Mouse (Mus musculus): ENCODE measurements around the gene Rilpl1. TPM values are rescaled to one million over a fixed set of nuclear protein-coding genes. Genes with fewer than 3 reads are reported as not detected.
"Not testable (repeated sequence)": the region's sequence is repeated elsewhere in the genome, so short reads cannot be mapped to it uniquely, and the experiment has no call there.

Gene Rilpl1
- polyA plus RNA-seq, 1 experiment, result 1.5 TPM

- H3K36me3 ChIP-seq (ENCODE audit: control insufficient read depth, insufficient read depth, low read length), result peaks cover 3% of the 10 kb centered on the region
- TF ChIP-seq POLR2A (IDR thresholded peaks at IDR 0.05; ENCODE audit: control insufficient read depth, low read depth, low read length) (peak; percentile 86), CTCF (IDR thresholded peaks at IDR 0.05; ENCODE audit: control insufficient read depth, insufficient read depth, insufficient replicate concordance, low read depth, low read length) (no peak)
- no peaks in the 10 kb centered on the region for H3K27me3 ChIP-seq (ENCODE audit: control insufficient read depth, insufficient read depth, low read length)
Measured at GRCm38 (mm10) chr5:124552558-124553307, 21.5 kb upstream of the Rilpl1 start, which contains the start of gene Ddx55. Ddx55 (plus strand) TSS chr5:124552864.

GRCm38 (mm10) chr5:124552094-124552472 lies 20.9 kb upstream of the Rilpl1 start:
- Histone ChIP-seq H3K4me3 (ENCODE audit: control insufficient read depth, low read depth, low read length) (peak overlapping the region; percentile 92; the same call in 1 of the 2 replicates), H3K36me3 (ENCODE audit: control insufficient read depth, insufficient read depth, low read length) (peaks cover 3% of the 10 kb centered on the region), H3K27me3 (ENCODE audit: control insufficient read depth, insufficient read depth, low read length) (no peaks in the 10 kb centered on the region), H3K4me1 (ENCODE audit: control insufficient read depth, insufficient read depth, low read length) (no peaks in the 10 kb centered on the region; the same call in 1 of the 2 replicates), H3K27ac (ENCODE audit: control insufficient read depth, insufficient read depth, low read depth, low read length) (peak overlapping the region; percentile 7)
- no peak for TF ChIP-seq POLR2A (IDR thresholded peaks at IDR 0.05; ENCODE audit: control insufficient read depth, low read depth, low read length)
- TF ChIP-seq CTCF (IDR thresholded peaks at IDR 0.05; ENCODE audit: control insufficient read depth, insufficient read depth, insufficient replicate concordance, low read depth, low read length), result no peak

More at GRCm38 (mm10) chr5:124552558-124553307, 21.5 kb upstream of the Rilpl1 start, which contains the start of gene Ddx55:
- Histone ChIP-seq H3K4me3 (ENCODE audit: control insufficient read depth, low read depth, low read length) (peak within 1 kb of the TSS; percentile 92), H3K27ac (ENCODE audit: control insufficient read depth, insufficient read depth, low read depth, low read length) (peak within 1 kb of the TSS; percentile 58), H3K4me1 (ENCODE audit: control insufficient read depth, insufficient read depth, low read length) (no peaks in the 10 kb centered on the region; the same call in 1 of the 2 replicates)

GRCm38 (mm10) chr5:124551349-124552093 lies 20.3 kb upstream of the Rilpl1 start:
- H3K27me3 ChIP-seq (ENCODE audit: control insufficient read depth, insufficient read depth, low read length); H3K4me1 ChIP-seq (ENCODE audit: control insufficient read depth, insufficient read depth, low read length); H3K36me3 ChIP-seq (ENCODE audit: control insufficient read depth, insufficient read depth, low read length): not testable (repeated sequence)
- H3K4me3 ChIP-seq (ENCODE audit: control insufficient read depth, low read depth, low read length), result peak overlapping the region; percentile 92
- peak overlapping the region; percentile 7 for H3K27ac ChIP-seq (ENCODE audit: control insufficient read depth, insufficient read depth, low read depth, low read length)

GRCm38 (mm10) chr5:124550737-124551136 lies 19.5 kb upstream of the Rilpl1 start:
- H3K4me3 ChIP-seq (ENCODE audit: control insufficient read depth, low read depth, low read length); H3K4me1 ChIP-seq (ENCODE audit: control insufficient read depth, insufficient read depth, low read length); H3K36me3 ChIP-seq (ENCODE audit: control insufficient read depth, insufficient read depth, low read length); H3K27me3 ChIP-seq (ENCODE audit: control insufficient read depth, insufficient read depth, low read length); H3K27ac ChIP-seq (ENCODE audit: control insufficient read depth, insufficient read depth, low read depth, low read length): not testable (repeated sequence)

- Histone ChIP-seq H3K27ac (ENCODE audit: control insufficient read depth, insufficient read depth, low read depth, low read length) (peak overlapping the region; percentile 85), H3K4me1 (ENCODE audit: control insufficient read depth, insufficient read depth, low read length) (peaks cover 8% of the 10 kb centered on the region), H3K27me3 (ENCODE audit: control insufficient read depth, insufficient read depth, low read length) (no peaks in the 10 kb centered on the region), H3K36me3 (ENCODE audit: control insufficient read depth, insufficient read depth, low read length) (no peaks in the 10 kb centered on the region; the same call in 1 of the 2 replicates), H3K4me3 (ENCODE audit: control insufficient read depth, low read depth, low read length) (peak overlapping the region; percentile 99)
- no peak for TF ChIP-seq POLR2A (IDR thresholded peaks at IDR 0.05; ENCODE audit: control insufficient read depth, low read depth, low read length)
Measured at GRCm38 (mm10) chr5:124541602-124541973, 10.4 kb upstream of the Rilpl1 start.

DNA sequence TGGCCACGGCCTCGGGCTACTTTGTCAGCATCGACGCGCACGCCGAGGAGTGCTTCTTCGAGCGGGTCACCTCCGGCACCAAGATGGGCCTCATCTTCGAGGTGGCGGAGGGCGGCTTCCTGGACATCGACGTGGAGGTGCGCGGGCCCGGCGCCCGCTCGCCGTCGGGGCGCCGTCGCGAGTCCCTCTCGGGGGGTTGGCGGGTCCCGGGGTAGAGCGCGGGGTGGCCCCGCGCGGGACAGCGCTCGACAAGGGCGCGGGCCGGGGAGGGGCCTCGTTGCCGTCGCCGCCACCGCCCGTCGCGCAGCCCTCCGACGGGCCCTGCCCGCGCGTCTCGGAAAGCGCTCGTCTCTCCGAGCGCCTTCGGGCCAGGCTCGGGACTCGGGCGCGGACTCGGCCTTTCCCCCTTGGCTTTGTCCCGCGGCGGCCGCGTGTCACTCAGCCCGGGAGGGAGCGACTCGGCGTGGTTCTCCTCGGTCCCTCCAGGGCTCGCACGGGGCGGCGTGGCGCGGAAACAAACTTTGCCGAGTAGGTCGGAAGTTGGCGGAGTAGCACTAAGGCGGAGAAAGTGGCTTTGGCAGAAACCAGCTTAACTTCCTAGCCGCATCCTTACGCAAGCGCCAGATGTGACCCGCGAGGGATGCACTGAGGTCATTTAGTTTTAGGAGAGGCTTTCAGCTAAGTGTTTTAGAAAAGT lies 9.9 kb upstream of the Rilpl1 start:
- peaks cover 8% of the 10 kb centered on the region for H3K4me1 ChIP-seq (ENCODE audit: control insufficient read depth, insufficient read depth, low read length)
- peak overlapping the region; percentile 99 for H3K4me3 ChIP-seq (ENCODE audit: control insufficient read depth, low read depth, low read length)
- H3K27ac ChIP-seq (ENCODE audit: control insufficient read depth, insufficient read depth, low read depth, low read length), result peak overlapping the region; percentile 85
- TF ChIP-seq CTCF (IDR thresholded peaks at IDR 0.05; ENCODE audit: control insufficient read depth, insufficient read depth, insufficient replicate concordance, low read depth, low read length) (no peak), POLR2A (IDR thresholded peaks at IDR 0.05; ENCODE audit: control insufficient read depth, low read depth, low read length) (peak; percentile 30; the same call in 1 of the 2 replicates)
- H3K36me3 ChIP-seq (ENCODE audit: control insufficient read depth, insufficient read depth, low read length), result no peaks in the 10 kb centered on the region; the same call in 1 of the 2 replicates
- H3K27me3 ChIP-seq (ENCODE audit: control insufficient read depth, insufficient read depth, low read length), result no peaks in the 10 kb centered on the region

DNA sequence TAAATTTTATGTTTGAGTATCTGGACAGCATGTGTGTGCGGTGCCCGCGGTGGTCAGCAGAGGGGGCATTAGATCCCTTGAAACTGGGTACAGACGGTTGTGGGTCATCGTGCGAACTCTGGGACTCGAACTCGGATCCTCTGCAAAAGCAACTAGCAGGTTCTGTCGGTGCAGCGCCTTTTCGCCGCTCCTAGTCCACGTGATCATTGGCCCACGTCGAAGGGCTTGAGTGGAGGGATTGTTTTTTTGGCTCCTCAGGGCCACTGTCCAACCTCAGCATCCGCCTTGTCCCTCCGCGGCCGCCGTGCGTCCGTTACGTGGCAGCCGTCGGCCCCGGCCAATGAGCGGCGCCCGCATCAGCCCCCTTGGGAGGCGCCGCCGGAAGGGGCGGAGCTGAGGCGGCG lies 9.2 kb upstream of the Rilpl1 start, which contains the start of gene Tmed2:
Gene Tmed2, plus strand, starts transcription at position 313 of the 404 bp plus-strand sequence.
- TF ChIP-seq CTCF (IDR thresholded peaks at IDR 0.05; ENCODE audit: control insufficient read depth, insufficient read depth, insufficient replicate concordance, low read depth, low read length), result no peak
- TF ChIP-seq POLR2A (IDR thresholded peaks at IDR 0.05; ENCODE audit: control insufficient read depth, low read depth, low read length), result 0 out of 2 replicates have a peak, but pooled peaks have one; percentile 41
- Histone ChIP-seq H3K4me3 (ENCODE audit: control insufficient read depth, low read depth, low read length) (peak within 1 kb of the TSS; percentile 99), H3K27ac (ENCODE audit: control insufficient read depth, insufficient read depth, low read depth, low read length) (peak within 1 kb of the TSS; percentile 85)

More for the DNA sequence above, 9.2 kb upstream of the Rilpl1 start, which contains the start of gene Tmed2:
- Histone ChIP-seq H3K36me3 (ENCODE audit: control insufficient read depth, insufficient read depth, low read length) (no peaks in the 10 kb centered on the region; the same call in 1 of the 2 replicates), H3K4me1 (ENCODE audit: control insufficient read depth, insufficient read depth, low read length) (peaks cover 8% of the 10 kb centered on the region), H3K27me3 (ENCODE audit: control insufficient read depth, insufficient read depth, low read length) (no peaks in the 10 kb centered on the region)

Measured in testis, adult 2 months (tissue).